In genomic region chr15:80505086-80505485, GRCm38 (mm10) we compare ENCODE assay signal across 22 mouse cellular contexts. TPM values are rescaled to one million over a fixed set of nuclear protein-coding genes. Genes with fewer than 3 reads are reported as not detected.
DNase-seq lines count a peak whose midpoint lies in the region; ATAC-seq lines count a peak whose summit lies in the region.
"Had no signal": no experiment of that assay in that cellular context is flagged by ENCODE, and none has a peak within 500 bp of the region (broad histone marks: within the 10 kb centered on the region; RNA-seq: fewer than 3 reads in every experiment).

No protein-coding gene starts in this region.

- no peaks in the 10 kb centered on the region for H3K9me3 ChIP-seq in midbrain, embryonic 11.5 days (ENCODE audit: control insufficient read depth, low read length)
- H3K9me3 ChIP-seq in midbrain, embryonic 14.5 days (ENCODE audit: control insufficient read depth, low read length) = no peaks in the 10 kb centered on the region
- H3K9me3 ChIP-seq in neural tube, embryonic 12.5 days = no peaks in the 10 kb centered on the region
- H3K9me3 ChIP-seq: embryonic facial prominence, embryonic 13.5 days; limb, embryonic 12.5 days; liver, embryonic 15.5 days; stomach, embryonic 15.5 days had no signal

- peak; percentile 45 for DNase-seq in embryo, embryonic 10 days (ENCODE audit: low spot score)
- DNase-seq in embryo, embryonic 9.5 days (ENCODE audit: extremely low spot score) = no peak
- DNase-seq in midbrain, embryonic 11.5 days (ENCODE audit: low spot score, missing footprints) = no peak
- no peak for DNase-seq in midbrain, embryonic 14.5 days
- DNase-seq in cerebellum, postnatal 36 days = peak; percentile 42 to 47
- no peak for DNase-seq in thymus, adult 18-20 months
- DNase-seq in T-cell, adult 2 months (ENCODE audit: low spot score) = no peak
- DNase-seq: adrenal gland, adult 2 months; gastrocnemius, postnatal 10 days; heart, postnatal 4 days; kidney, adult 11 months; kidney, postnatal 4 days; layer of hippocampus, postnatal 36 days; thymus, postnatal 14 days had no signal

- 0 out of 2 replicates have a peak, but pooled peaks cover 3% of the 10 kb centered on the region for H3K4me1 ChIP-seq in midbrain, embryonic 11.5 days (ENCODE audit: control insufficient read depth, insufficient read depth, low read length)
- H3K4me1 ChIP-seq in midbrain, embryonic 14.5 days (ENCODE audit: control insufficient read depth, insufficient read depth, low read length) = peaks cover 7% of the 10 kb centered on the region
- H3K4me1 ChIP-seq in neural tube, embryonic 12.5 days = peaks cover 6% of the 10 kb centered on the region
- H3K4me1 ChIP-seq: limb, embryonic 12.5 days; liver, embryonic 15.5 days; stomach, embryonic 15.5 days had no signal

- 13% methylated on average over 4 of the region's 4 CpGs for WGBS in midbrain, embryonic 11.5 days
- 4% methylated on average over 4 of the region's 4 CpGs for whole genome bisulfite sequencing in midbrain, embryonic 14.5 days
- 5% methylated on average over 4 of the region's 4 CpGs for WGBS in neural tube, embryonic 12.5 days

- no peak overlapping the region for H3K4me3 ChIP-seq in midbrain, embryonic 11.5 days (ENCODE audit: low read depth, low read length)
- no peak overlapping the region for H3K4me3 ChIP-seq in midbrain, embryonic 14.5 days (replicated peaks; ENCODE audit: low read depth, low read length)
- no peak overlapping the region for H3K4me3 ChIP-seq in neural tube, embryonic 12.5 days
- H3K4me3 ChIP-seq: embryonic facial prominence, embryonic 13.5 days; limb, embryonic 12.5 days; liver, embryonic 15.5 days; stomach, embryonic 15.5 days had no signal

- no peaks in the 10 kb centered on the region for H3K27me3 ChIP-seq in midbrain, embryonic 11.5 days (ENCODE audit: control insufficient read depth, insufficient read depth, low read length)
- no peaks in the 10 kb centered on the region for H3K27me3 ChIP-seq in midbrain, embryonic 14.5 days (ENCODE audit: control insufficient read depth, insufficient read depth, low read length)
- no peaks in the 10 kb centered on the region for H3K27me3 ChIP-seq in neural tube, embryonic 12.5 days (replicated peaks)
- H3K27me3 ChIP-seq: embryonic facial prominence, embryonic 13.5 days; limb, embryonic 12.5 days; stomach, embryonic 15.5 days had no signal

- no peaks in the 10 kb centered on the region for H3K36me3 ChIP-seq in midbrain, embryonic 11.5 days (ENCODE audit: control insufficient read depth, insufficient read depth, low read length)
- no peaks in the 10 kb centered on the region for H3K36me3 ChIP-seq in midbrain, embryonic 14.5 days (ENCODE audit: control insufficient read depth, insufficient read depth, low read length)
- H3K36me3 ChIP-seq in neural tube, embryonic 12.5 days = no peaks in the 10 kb centered on the region
- H3K36me3 ChIP-seq: embryonic facial prominence, embryonic 13.5 days; limb, embryonic 12.5 days; liver, embryonic 15.5 days; stomach, embryonic 15.5 days had no signal

- H3K27ac ChIP-seq in midbrain, embryonic 11.5 days (ENCODE audit: low read depth, low read length) = no peak overlapping the region
- no peak overlapping the region for H3K27ac ChIP-seq in midbrain, embryonic 14.5 days (replicated peaks; ENCODE audit: low read depth, low read length)
- no peak overlapping the region for H3K27ac ChIP-seq in neural tube, embryonic 12.5 days
- H3K27ac ChIP-seq: embryonic facial prominence, embryonic 13.5 days; limb, embryonic 12.5 days; liver, embryonic 15.5 days; stomach, embryonic 15.5 days had no signal

- 0 out of 2 replicates have a peak, but pooled peaks have one; percentile 55 for ATAC-seq in midbrain, embryonic 11.5 days (ENCODE audit: low FRiP score)
- ATAC-seq in midbrain, embryonic 14.5 days (ENCODE audit: low FRiP score, low TSS enrichment) = no peak
- peak; percentile 63; the same call in 1 of the 2 replicates for ATAC-seq in neural tube, embryonic 12.5 days (ENCODE audit: low FRiP score, low read depth)

- H3K4me2 ChIP-seq in midbrain, embryonic 11.5 days = no peak overlapping the region
- H3K4me2 ChIP-seq in midbrain, embryonic 14.5 days (ENCODE audit: low read length) = no peak overlapping the region
- H3K4me2 ChIP-seq in neural tube, embryonic 12.5 days (replicated peaks) = no peak overlapping the region
- H3K4me2 ChIP-seq: embryonic facial prominence, embryonic 13.5 days; heart, embryonic 11.5 days; limb, embryonic 12.5 days; liver, embryonic 15.5 days; stomach, embryonic 15.5 days had no signal

- no peak overlapping the region for H3K9ac ChIP-seq in midbrain, embryonic 11.5 days (ENCODE audit: low read length)
- H3K9ac ChIP-seq in midbrain, embryonic 14.5 days (replicated peaks; ENCODE audit: low read length) = no peak overlapping the region
- no peak overlapping the region for H3K9ac ChIP-seq in neural tube, embryonic 12.5 days
- H3K9ac ChIP-seq: embryonic facial prominence, embryonic 13.5 days; limb, embryonic 12.5 days; liver, embryonic 15.5 days; stomach, embryonic 15.5 days had no signal

RNA-seq across cellular contexts. Expression of gene Enthd1, which starts 59.9 kb away (rescaled TPM):
- polyA plus RNA-seq in midbrain, embryonic 11.5 days (2014; fragmentation: Nextera tagmentation; extraction: Ambion mirVana) = not detected in 2 replicates
- not detected in 2 replicates for polyA plus RNA-seq in midbrain, embryonic 14.5 days (2014; fragmentation: Nextera tagmentation; extraction: Ambion mirVana)
- not detected in 2 replicates for polyA plus RNA-seq in neural tube, embryonic 12.5 days (2016; fragmentation: Nextera tagmentation; extraction: Ambion mirVana)
- polyA plus RNA-seq: adrenal gland, adult 2 months; embryonic facial prominence, embryonic 13.5 days; forebrain, embryonic 11.5 days; heart, embryonic 11.5 days; limb, embryonic 12.5 days; liver, embryonic 15.5 days; small intestine, adult 2 months; stomach, embryonic 15.5 days had no signal

Comparison
In these comparisons a context has a peak if more than half of its experiments do, and no peak if none do; other contexts are left out.
1. DNase-seq: peak in embryo, embryonic 10 days (single experiment) and cerebellum, postnatal 36 days (2 of 2); none in embryo, embryonic 9.5 days (single experiment), midbrain, embryonic 11.5 days (single experiment), midbrain, embryonic 14.5 days (single experiment), thymus, adult 18-20 months (0 of 2) and T-cell, adult 2 months (single experiment).